Mouse (Mus musculus): ENCODE measurements around the gene Icam5. TPM values are rescaled to one million over a fixed set of nuclear protein-coding genes. Genes with fewer than 3 reads are reported as not detected.

Gene Icam5
- 0.20 to 0.33 TPM in 2 of 4 replicates, not detected in the others for total RNA-seq (2023)

GRCm38 (mm10) chr9:21031896-21032351, at the start of gene Icam5:
Icam5 (plus strand) TSS chr9:21032073.

DNA sequence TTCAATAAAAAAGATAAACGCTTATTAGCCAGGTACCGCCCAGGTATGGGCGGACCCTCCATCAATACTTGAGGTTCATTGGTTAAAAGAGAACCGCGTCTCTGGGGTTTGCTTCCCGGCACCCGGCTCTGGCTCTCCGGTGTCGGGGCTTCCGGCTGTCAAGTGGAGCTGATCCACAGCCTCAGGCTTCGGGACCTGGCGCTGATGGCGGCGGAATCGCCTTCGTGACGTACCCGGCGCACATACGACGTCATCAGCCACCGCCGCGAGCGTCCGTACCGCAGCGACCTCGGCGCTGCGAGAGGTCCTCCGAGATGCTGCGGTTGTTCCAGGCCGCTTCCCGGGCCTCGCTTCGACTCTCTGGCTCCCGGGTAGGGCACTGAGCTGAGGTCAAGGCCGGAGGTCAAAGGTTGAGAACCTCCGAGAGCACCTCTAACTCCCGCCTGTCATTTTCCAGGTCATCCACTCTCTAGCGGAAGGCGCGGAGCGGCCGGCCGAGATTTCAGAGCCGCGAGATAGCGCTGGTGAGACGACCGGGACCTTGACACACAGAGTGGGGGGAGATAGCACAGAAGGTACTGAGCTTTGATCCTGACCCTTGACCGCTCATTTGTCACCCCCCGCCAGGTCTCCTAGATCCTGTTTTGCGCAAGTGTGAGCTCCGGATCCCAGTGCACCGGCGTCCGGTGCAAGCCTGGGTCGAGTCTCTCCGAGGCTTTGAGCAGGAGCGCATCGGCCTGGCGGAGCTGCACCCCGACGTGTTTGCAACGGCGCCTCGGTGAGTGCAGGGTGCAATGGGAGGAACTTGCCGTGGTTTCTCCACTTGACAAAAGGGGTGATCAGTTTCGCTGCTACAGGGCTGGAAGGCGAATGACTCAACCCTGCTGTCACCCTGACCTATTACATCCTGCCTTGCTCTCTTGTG, 29.0 kb upstream of the Icam5 start, which contains the start of gene Mrpl4:
Mrpl4 (plus strand) TSS at position 112 of the 925 bp plus-strand sequence.

DNA sequence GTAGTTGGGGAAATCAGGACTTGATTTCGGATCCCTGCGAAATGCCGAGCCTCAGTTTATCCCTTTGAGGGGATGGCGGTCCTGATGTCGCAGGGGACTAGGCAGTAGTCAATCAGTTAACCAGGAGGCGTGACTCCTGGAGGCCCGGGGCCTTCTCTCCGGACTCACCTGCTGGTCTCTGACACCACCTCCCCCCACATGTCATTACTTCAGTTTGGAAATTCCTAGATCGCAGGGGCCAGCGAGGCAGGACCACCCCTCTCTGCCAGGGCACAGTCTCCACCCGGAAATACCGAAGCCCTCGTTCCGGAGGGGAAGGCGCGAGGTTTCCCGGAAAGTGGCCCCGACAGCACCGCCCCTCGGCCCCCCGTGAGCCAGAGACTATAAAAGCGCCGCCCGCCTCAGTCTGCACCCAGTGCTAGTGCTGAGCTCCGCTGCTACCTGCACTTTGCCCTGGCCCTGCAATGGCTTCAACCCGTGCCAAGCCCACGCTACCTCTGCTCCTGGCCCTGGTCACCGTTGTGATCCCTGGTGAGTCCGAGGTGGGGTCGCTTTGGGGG, 16.2 kb upstream of the Icam5 start, which contains the start of gene Icam1:
Icam1 (plus strand) TSS at position 415 of the 560 bp plus-strand sequence.

GRCm38 (mm10) chr9:21029291-21030054, 2.4 kb upstream of the Icam5 start, which contains the start of gene Icam4:
Icam4 (plus strand) TSS chr9:21029373.

DNA sequence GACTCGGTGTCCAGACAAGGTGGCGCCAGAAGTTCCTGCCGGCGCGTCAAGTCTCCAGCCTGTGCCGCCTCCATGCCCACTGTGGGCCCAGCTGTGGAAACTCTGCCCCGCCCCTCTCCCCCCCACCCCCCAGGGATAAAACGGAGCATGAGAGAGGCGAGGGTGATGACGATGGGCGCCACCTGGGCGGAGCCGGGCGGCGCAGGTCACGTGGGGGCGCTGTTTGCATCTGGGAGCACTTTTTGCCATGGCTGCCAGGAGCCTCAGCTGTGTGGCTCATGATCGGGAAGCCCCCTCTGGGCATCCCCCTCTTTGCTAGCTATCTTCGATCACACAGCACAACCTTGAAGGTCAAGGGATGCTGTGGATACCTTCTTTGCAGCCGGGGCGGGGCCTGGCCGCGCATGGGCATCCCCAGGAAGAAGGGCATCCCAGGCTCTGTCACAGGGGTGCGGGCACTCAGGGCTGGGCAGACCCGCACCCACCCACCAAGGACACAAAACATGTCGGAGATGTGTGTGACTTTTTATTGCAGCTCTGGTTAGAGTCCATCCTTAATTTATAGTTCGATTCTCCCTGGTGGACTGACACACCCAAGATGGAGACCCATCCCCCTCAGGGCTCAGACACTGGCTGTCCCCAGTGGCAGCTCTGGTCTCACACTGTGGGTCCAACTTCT, 35.3 kb downstream of the Icam5 start, which contains the start of gene Zglp1:
Zglp1 (minus strand) TSS at position 88 of the 679 bp plus-strand sequence.

DNA sequence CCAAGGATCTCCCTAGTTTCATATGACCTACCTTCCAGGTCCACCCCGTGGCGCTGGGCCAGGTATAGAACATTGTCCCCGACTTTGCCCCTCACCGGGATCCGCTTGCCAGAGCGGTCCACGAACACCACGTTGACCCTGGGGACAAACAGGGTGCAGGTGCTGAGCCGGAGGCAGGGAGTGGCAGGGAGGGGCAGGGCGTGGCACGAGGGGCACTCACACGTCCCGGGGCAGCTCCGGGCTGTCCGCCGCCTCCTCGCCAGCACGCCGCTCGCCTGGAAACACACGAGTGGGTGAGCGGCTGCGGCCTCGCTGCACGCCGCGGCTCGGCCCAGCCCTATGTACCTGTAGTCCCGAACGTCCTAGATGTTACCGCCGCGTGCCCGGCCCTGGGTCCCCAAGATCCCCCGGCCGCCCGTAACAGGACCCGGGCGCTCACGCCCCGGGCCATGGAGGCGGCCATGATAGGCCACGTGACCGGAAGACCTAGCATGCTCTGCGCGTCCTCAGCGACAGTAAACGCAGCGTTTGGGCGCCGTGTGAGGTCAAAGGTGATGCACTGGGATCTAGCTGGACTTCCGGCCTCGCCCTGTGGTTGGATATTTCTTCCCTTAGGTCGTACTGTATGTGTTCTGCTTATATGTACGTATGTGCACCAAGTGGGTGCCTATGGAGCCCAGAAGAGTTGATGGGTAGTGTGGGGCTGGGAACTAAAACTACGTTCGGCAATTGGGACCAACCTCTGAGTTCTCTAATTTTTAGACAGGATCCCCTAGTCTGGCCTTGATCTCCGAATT, 41.4 kb downstream of the Icam5 start, which contains the start of the genes Gm49373 and Fdx1l:
Gm49373 (minus strand) TSS at position 53 of the 797 bp plus-strand sequence.
Fdx1l (minus strand) TSS at position 571 of the 797 bp plus-strand sequence.

Other genes starting within 250 kb of the Icam5 start
- gene Col5a3, start 217.0 kb upstream of the Icam5 start, total RNA-seq (2023), result 0.75 to 2.1 TPM (median 1.3 TPM) in 4 replicates
- gene Rdh8, start 213.6 kb upstream of the Icam5 start, total RNA-seq (2023), result not detected in 4 replicates
- gene A230050P20Rik, start 163.4 kb upstream of the Icam5 start, total RNA-seq (2023), result 45.8 to 56.2 TPM (median 51.6 TPM) in 4 replicates
- gene Angptl6, start 152.3 kb upstream of the Icam5 start, total RNA-seq (2023), result 0.49 to 2.0 TPM (median 1.0 TPM) in 4 replicates
- 114 to 135 TPM (median 121 TPM) in 4 replicates for gene Ppan, start 143.9 kb upstream of the Icam5 start, total RNA-seq (2023)
- gene Eif3g, start 133.4 kb upstream of the Icam5 start, total RNA-seq (2023), result 165 to 183 TPM (median 181 TPM) in 4 replicates
- 67.0 to 72.1 TPM (median 69.3 TPM) in 4 replicates for gene Dnmt1, start 72.2 kb upstream of the Icam5 start, total RNA-seq (2023)
- 2.3 to 3.2 TPM (median 3.1 TPM) in 4 replicates for gene S1pr2, start 55.3 kb upstream of the Icam5 start, total RNA-seq (2023)
- gene Mrpl4, start 29.3 kb upstream of the Icam5 start, total RNA-seq (2023), result 52.3 to 59.0 TPM (median 57.1 TPM) in 4 replicates
- gene Icam1, start 16.1 kb upstream of the Icam5 start, total RNA-seq (2023), result 49.4 to 53.1 TPM (median 50.5 TPM) in 4 replicates
- gene Icam4, start 2.7 kb upstream of the Icam5 start, total RNA-seq (2023), result 0.63 TPM in 1 of 4 replicates, not detected in the others
- not detected in 4 replicates for gene Zglp1, start 35.0 kb downstream of the Icam5 start, total RNA-seq (2023)
- gene Gm49373, start 41.0 kb downstream of the Icam5 start, total RNA-seq (2023), result 1.3 to 1.9 TPM (median 1.6 TPM) in 4 replicates
- 20.9 to 28.2 TPM (median 25.9 TPM) in 4 replicates for gene Fdx1l, start 41.5 kb downstream of the Icam5 start, total RNA-seq (2023)
- gene Gm38431, start 59.9 kb downstream of the Icam5 start, total RNA-seq (2023), result 9.4 to 13.1 TPM (median 9.8 TPM) in 4 replicates
- gene Raver1, start 59.9 kb downstream of the Icam5 start, total RNA-seq (2023), result 111 to 115 TPM (median 113 TPM) in 4 replicates
- gene Tyk2, start 99.2 kb downstream of the Icam5 start, total RNA-seq (2023), result 46.8 to 61.2 TPM (median 51.4 TPM) in 4 replicates
- 108 to 117 TPM (median 111 TPM) in 4 replicates for gene Cdc37, start 117.9 kb downstream of the Icam5 start, total RNA-seq (2023)
- 7.8 to 10.5 TPM (median 8.8 TPM) in 4 replicates for gene Pde4a, start 133.6 kb downstream of the Icam5 start, total RNA-seq (2023)
- 25.0 to 32.1 TPM (median 29.5 TPM) in 4 replicates for gene Keap1, start 207.3 kb downstream of the Icam5 start, total RNA-seq (2023)
- gene S1pr5, start 216.4 kb downstream of the Icam5 start, total RNA-seq (2023), result 0.24 to 0.36 TPM (median 0.28 TPM) in 3 of 4 replicates, not detected in the other
- 48.2 to 54.2 TPM (median 52.1 TPM) in 4 replicates for gene Atg4d, start 233.2 kb downstream of the Icam5 start, total RNA-seq (2023)

Measured in B cell, adult 62 days (primary cell).